Mouse (Mus musculus) kidney, embryonic 14.5 days (tissue): ENCODE measurements around the gene Wfikkn1. TPM values are rescaled to one million over a fixed set of nuclear protein-coding genes. Genes with fewer than 3 reads are reported as not detected.

Experiments
- ATAC-seq: fragments of 200-750 bp; cut with Nextera tagmentation; 2 replicates; pipeline ENCODE4 v1.8.0; 2017; ENCODE audit warnings: moderate number of reproducible peaks, mild to moderate bottlenecking, moderate TSS enrichment, moderate library complexity; ENCODE audit not compliant: low FRiP score, low TSS enrichment
- H3K27ac ChIP-seq: fragments of 300-500 bp; sonication (generic); 2 replicates; pipeline ENCODE4 v1.5.1; 2014; ENCODE audit warnings: low read depth, mild to moderate bottlenecking, low read length, moderate library complexity, mixed read lengths
- H3K27me3 ChIP-seq: fragments of 300-500 bp; sonication (generic); 2 replicates; pipeline ENCODE4 v1.6.1; 2014; ENCODE audit warnings: mild to moderate bottlenecking, low read length; ENCODE audit not compliant: control insufficient read depth, insufficient read depth
- H3K36me3 ChIP-seq: fragments of 300-500 bp; sonication (generic); 2 replicates; pipeline ENCODE4 v1.6.1; 2014; ENCODE audit warnings: low read length, mixed read lengths; ENCODE audit not compliant: control insufficient read depth, insufficient read depth
- H3K4me1 ChIP-seq: fragments of 300-500 bp; sonication (generic); 2 replicates; pipeline ENCODE4 v1.6.1; 2014; ENCODE audit warnings: low read length, mixed read lengths; ENCODE audit not compliant: control insufficient read depth, insufficient read depth
- H3K4me2 ChIP-seq: fragments of 300-500 bp; sonication (generic); replicated peaks from 2 replicates; pipeline ENCODE4 v1.6.1; 2014; ENCODE audit warnings: low read depth, mild to moderate bottlenecking, low read length
- H3K4me3 ChIP-seq: fragments of 300-500 bp; sonication (generic); 2 replicates; pipeline ENCODE4 v1.5.1; 2014; ENCODE audit warnings: mild to moderate bottlenecking, low read length
- H3K9ac ChIP-seq: fragments of 300-500 bp; sonication (generic); 2 replicates; pipeline ENCODE4 v1.6.1; 2014; ENCODE audit warnings: low read depth, mild to moderate bottlenecking, low read length, moderate library complexity
- H3K9me3 ChIP-seq: fragments of 300-500 bp; sonication (generic); 2 replicates; pipeline ENCODE4 v1.6.1; 2016; ENCODE audit warnings: low read length; ENCODE audit not compliant: control insufficient read depth
- WGBS: fragments of 180-500 bp; shearing (Covaris S2); extraction: QIAGEN DNeasy Blood & Tissue Kit; methylation state at CpG from one replicate; pipeline ENCODE4 v1.1.7; 2014; 5-methylcytosine and 5-hydroxymethylcytosine counted together
- polyA plus RNA-seq: library from polyadenylated mRNA; unstranded; fragments of >200 nt; fragmentation: Nextera tagmentation; extraction: Ambion mirVana; gene quantifications from 2 replicates; pipeline ENCODE4 v1.2.1, GENCODE M21; 2014

Gene Wfikkn1
- 0.99 and 1.2 TPM in 2 replicates for polyA plus RNA-seq

GRCm38 (mm10) chr17:25880196-25880910 lies at the start of gene Wfikkn1:
Wfikkn1 (minus strand) TSS chr17:25880858.
- Histone ChIP-seq H3K9ac (peak within 1 kb of the TSS; percentile 23; the same call in 1 of the 2 replicates), H3K27me3 (no peaks in the 10 kb centered on the region), H3K36me3 (peaks cover 50% of the 10 kb centered on the region), H3K4me2 (no peak within 1 kb of the TSS), H3K4me1 (peaks cover 29% of the 10 kb centered on the region), H3K27ac (0 out of 2 replicates have a peak within 1 kb of the TSS, but pooled peaks have one; percentile 24), H3K4me3 (no peak within 1 kb of the TSS), H3K9me3 (no peaks in the 10 kb centered on the region)
- ATAC-seq: no peak
- 23% methylated on average over 5 of the region's 5 CpGs for WGBS

GRCm38 (mm10) chr17:25925348-25925747 lies 44.7 kb upstream of the Wfikkn1 start:
- H3K36me3 ChIP-seq: peaks cover 48% of the 10 kb centered on the region
- H3K4me1 ChIP-seq: no peaks in the 10 kb centered on the region
- no peak overlapping the region for H3K27ac ChIP-seq
- ATAC-seq: no peak
- H3K9ac ChIP-seq: no peak overlapping the region
- H3K9me3 ChIP-seq: no peaks in the 10 kb centered on the region
- 69% methylated on average over 2 of the region's 2 CpGs for WGBS
- H3K4me3 ChIP-seq: no peak overlapping the region
- no peak overlapping the region for H3K4me2 ChIP-seq
- H3K27me3 ChIP-seq: no peaks in the 10 kb centered on the region

GRCm38 (mm10) chr17:25922120-25922519 lies 41.5 kb upstream of the Wfikkn1 start:
- Histone ChIP-seq H3K9me3 (no peaks in the 10 kb centered on the region), H3K27ac (no peak overlapping the region), H3K4me2 (no peak overlapping the region), H3K4me3 (no peak overlapping the region), H3K4me1 (peaks cover 13% of the 10 kb centered on the region), H3K9ac (no peak overlapping the region), H3K27me3 (no peaks in the 10 kb centered on the region), H3K36me3 (peaks cover 27% of the 10 kb centered on the region)
- 87% methylated on average over 5 of the region's 5 CpGs for WGBS
- no peak for ATAC-seq

- H3K4me3 ChIP-seq: peak overlapping the region; percentile 97
- peaks cover 13% of the 10 kb centered on the region for H3K4me1 ChIP-seq
- under 1% methylated on average over 38 of the region's 40 CpGs for WGBS
- H3K27me3 ChIP-seq: no peaks in the 10 kb centered on the region
- ATAC-seq: peak; percentile 98
- peak overlapping the region; percentile 49 for H3K4me2 ChIP-seq
- peaks cover 6% of the 10 kb centered on the region; the same call in 1 of the 2 replicates for H3K36me3 ChIP-seq
- peak overlapping the region; percentile 87 for H3K27ac ChIP-seq
- peak overlapping the region; percentile 90 for H3K9ac ChIP-seq
- H3K9me3 ChIP-seq: no peaks in the 10 kb centered on the region
Observed at GRCm38 (mm10) chr17:25919786-25920642, 39.4 kb upstream of the Wfikkn1 start.

GRCm38 (mm10) chr17:25919144-25919785 lies 38.6 kb upstream of the Wfikkn1 start, which contains the start of gene Rab40c:
Rab40c (minus strand) TSS chr17:25919727.
- peaks cover 13% of the 10 kb centered on the region for H3K4me1 ChIP-seq
- under 1% methylated on average over 54 of the region's 78 CpGs for WGBS
- peaks cover 8% of the 10 kb centered on the region; the same call in 1 of the 2 replicates for H3K36me3 ChIP-seq
- H3K4me3 ChIP-seq: peak within 1 kb of the TSS; percentile 97
- H3K27me3 ChIP-seq: no peaks in the 10 kb centered on the region
- H3K27ac ChIP-seq: peak within 1 kb of the TSS; percentile 87
- H3K4me2 ChIP-seq: peak within 1 kb of the TSS; percentile 64
- peak; percentile 4; the same call in 1 of the 2 replicates for ATAC-seq
- H3K9ac ChIP-seq: peak within 1 kb of the TSS; percentile 90
- H3K9me3 ChIP-seq: no peaks in the 10 kb centered on the region

- peak overlapping the region; percentile 97 for H3K4me3 ChIP-seq
- peak overlapping the region; percentile 64 for H3K4me2 ChIP-seq
- H3K27ac ChIP-seq: no peak overlapping the region
- H3K9me3 ChIP-seq: no peaks in the 10 kb centered on the region
- peaks cover 13% of the 10 kb centered on the region for H3K4me1 ChIP-seq
- no peaks in the 10 kb centered on the region for H3K27me3 ChIP-seq
- 88% methylated on average over 9 of the region's 9 CpGs for WGBS
- H3K36me3 ChIP-seq: peaks cover 8% of the 10 kb centered on the region; the same call in 1 of the 2 replicates
- no peak for ATAC-seq
- H3K9ac ChIP-seq: peak overlapping the region; percentile 90; the same call in 1 of the 2 replicates
Observed at GRCm38 (mm10) chr17:25918037-25918750, 37.5 kb upstream of the Wfikkn1 start.

- WGBS: 80% methylated on average over 8 of the region's 8 CpGs
- Histone ChIP-seq H3K27ac (no peak overlapping the region), H3K4me1 (peaks cover 13% of the 10 kb centered on the region), H3K36me3 (peaks cover 9% of the 10 kb centered on the region; the same call in 1 of the 2 replicates), H3K4me2 (no peak overlapping the region), H3K9ac (no peak overlapping the region), H3K9me3 (no peaks in the 10 kb centered on the region), H3K4me3 (no peak overlapping the region), H3K27me3 (no peaks in the 10 kb centered on the region)
- no peak for ATAC-seq
Observed at GRCm38 (mm10) chr17:25916931-25917647, 36.4 kb upstream of the Wfikkn1 start.

GRCm38 (mm10) chr17:25914295-25914694 lies 33.6 kb upstream of the Wfikkn1 start:
- whole genome bisulfite sequencing: 89% methylated on average over 4 of the region's 4 CpGs
- peaks cover 13% of the 10 kb centered on the region for H3K4me1 ChIP-seq
- H3K27me3 ChIP-seq: no peaks in the 10 kb centered on the region
- no peak overlapping the region for H3K4me2 ChIP-seq
- ATAC-seq: no peak
- H3K27ac ChIP-seq: no peak overlapping the region
- H3K9ac ChIP-seq: no peak overlapping the region
- H3K36me3 ChIP-seq: peaks cover 12% of the 10 kb centered on the region; the same call in 1 of the 2 replicates
- no peaks in the 10 kb centered on the region for H3K9me3 ChIP-seq
- H3K4me3 ChIP-seq: no peak overlapping the region
